In the genomic region with DNA sequence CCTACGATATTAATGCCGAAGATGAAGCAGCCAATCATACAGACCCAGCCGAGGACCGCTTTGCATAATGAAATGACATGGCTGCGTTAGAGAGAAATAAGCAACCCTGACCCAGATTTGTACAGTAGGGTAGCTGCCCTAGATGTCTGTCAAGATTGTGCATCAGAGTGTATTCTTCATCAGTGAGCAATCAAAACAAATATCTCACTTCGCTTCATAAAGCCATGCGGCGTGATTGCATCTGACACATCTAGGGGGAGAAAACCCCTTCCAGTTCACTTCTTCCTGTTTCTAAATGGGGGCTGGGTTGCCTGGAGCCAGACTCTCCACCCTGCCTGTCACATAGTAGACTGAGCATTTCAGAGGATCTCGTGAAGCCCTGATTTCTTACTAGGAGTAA, we compare ENCODE assay signal across 18 mouse cellular contexts. TPM values are rescaled to one million over a fixed set of nuclear protein-coding genes. Genes with fewer than 3 reads are reported as not detected.
A peak's percentile ranks its signal among the peaks of the same experiment; 100 is the strongest.
DNase-seq lines count a peak whose midpoint lies in the region; ATAC-seq and TF ChIP-seq lines count a peak whose summit lies in the region.
"Had no signal": no experiment of that assay in that cellular context is flagged by ENCODE, and none has a peak within 500 bp of the region (broad histone marks: within the 10 kb centered on the region; RNA-seq: fewer than 3 reads in every experiment).

No protein-coding gene starts in this region.

- H3K9me3 ChIP-seq in forebrain, embryonic 12.5 days: 0 out of 2 replicates have a peak, but pooled peaks cover 3% of the 10 kb centered on the region
- H3K9me3 ChIP-seq in forebrain, embryonic 10.5 days: peaks cover 6% of the 10 kb centered on the region
- no peaks in the 10 kb centered on the region for H3K9me3 ChIP-seq in forebrain, postnatal 0 days (ENCODE audit: low read length)
- no peaks in the 10 kb centered on the region for H3K9me3 ChIP-seq in neural tube, embryonic 15.5 days (replicated peaks)
- H3K9me3 ChIP-seq: embryonic facial prominence, embryonic 15.5 days; limb, embryonic 15.5 days had no signal

- no peaks in the 10 kb centered on the region for H3K27me3 ChIP-seq in forebrain, embryonic 12.5 days
- H3K27me3 ChIP-seq in forebrain, embryonic 10.5 days (ENCODE audit: poor library complexity, severe bottlenecking): no peaks in the 10 kb centered on the region
- H3K27me3 ChIP-seq in forebrain, postnatal 0 days (ENCODE audit: insufficient read depth, low read length): no peaks in the 10 kb centered on the region
- H3K27me3 ChIP-seq in neural tube, embryonic 15.5 days (replicated peaks): no peaks in the 10 kb centered on the region
- H3K27me3 ChIP-seq: embryonic facial prominence, embryonic 15.5 days; limb, embryonic 15.5 days; megakaryocyte, embryonic 14.5 days had no signal

- no peak overlapping the region for H3K4me3 ChIP-seq in forebrain, embryonic 12.5 days (replicated peaks)
- H3K4me3 ChIP-seq in forebrain, embryonic 10.5 days: no peak overlapping the region
- no peak overlapping the region for H3K4me3 ChIP-seq in forebrain, postnatal 0 days (ENCODE audit: low read depth, low read length)
- H3K4me3 ChIP-seq in neural tube, embryonic 15.5 days (replicated peaks): no peak overlapping the region
- H3K4me3 ChIP-seq: embryonic facial prominence, embryonic 15.5 days; limb, embryonic 15.5 days; megakaryocyte, embryonic 14.5 days; myocyte had no signal

- WGBS in forebrain, embryonic 12.5 days: 77% methylated on average over 9 of the region's 9 CpGs
- 91% methylated on average over 9 of the region's 9 CpGs for WGBS in forebrain, embryonic 10.5 days
- WGBS in forebrain, postnatal 0 days: 56% methylated on average over 9 of the region's 9 CpGs
- WGBS in neural tube, embryonic 15.5 days: 59% methylated on average over 9 of the region's 9 CpGs

- H3K27ac ChIP-seq in forebrain, embryonic 12.5 days: no peak overlapping the region
- no peak overlapping the region for H3K27ac ChIP-seq in forebrain, embryonic 10.5 days
- H3K27ac ChIP-seq in forebrain, postnatal 0 days (ENCODE audit: low read depth, low read length): no peak overlapping the region
- H3K27ac ChIP-seq in neural tube, embryonic 15.5 days (replicated peaks): no peak overlapping the region
- H3K27ac ChIP-seq: embryonic facial prominence, embryonic 15.5 days; limb, embryonic 15.5 days had no signal

- H3K4me2 ChIP-seq in forebrain, embryonic 12.5 days: no peak overlapping the region
- H3K4me2 ChIP-seq in forebrain, postnatal 0 days (ENCODE audit: low read depth): no peak overlapping the region
- H3K4me2 ChIP-seq in neural tube, embryonic 15.5 days: no peak overlapping the region
- H3K4me2 ChIP-seq: embryonic facial prominence, embryonic 15.5 days; limb, embryonic 15.5 days had no signal

- DNase-seq in forebrain, embryonic 10.5 days (ENCODE audit: extremely low spot score, low spot score): no peak
- peak; percentile 54 for DNase-seq in Muller cell, postnatal 12 days (ENCODE audit: inconsistent ontology term)
- peak; percentile 27 for DNase-seq in forebrain, postnatal 0 days
- no peak for DNase-seq in spleen, adult 12 weeks (ENCODE audit: low spot score)
- DNase-seq in right cerebral cortex, postnatal 10 days (ENCODE audit: low spot score in 2 of 2): no peak
- DNase-seq: adrenal gland, postnatal 10 days; cerebellum, adult 11-12 months; gastrocnemius, postnatal 10 days; kidney, adult 8-10 months; kidney, postnatal 36 days; lung, postnatal 14 days; thymus, postnatal 4 days had no signal

- TF ChIP-seq CTCF in forebrain, postnatal 0 days (IDR thresholded peaks at IDR 0.05; ENCODE audit: low read depth): 0 out of 2 replicates have a peak, but pooled peaks have one; percentile 5

- no peaks in the 10 kb centered on the region for H3K36me3 ChIP-seq in forebrain, embryonic 12.5 days (replicated peaks)
- H3K36me3 ChIP-seq in forebrain, embryonic 10.5 days (replicated peaks): no peaks in the 10 kb centered on the region
- no peaks in the 10 kb centered on the region for H3K36me3 ChIP-seq in forebrain, postnatal 0 days (ENCODE audit: insufficient read depth)
- no peaks in the 10 kb centered on the region for H3K36me3 ChIP-seq in neural tube, embryonic 15.5 days
- H3K36me3 ChIP-seq: embryonic facial prominence, embryonic 15.5 days; limb, embryonic 15.5 days had no signal

- no peak overlapping the region for H3K9ac ChIP-seq in forebrain, embryonic 12.5 days
- H3K9ac ChIP-seq in forebrain, postnatal 0 days: no peak overlapping the region
- H3K9ac ChIP-seq in neural tube, embryonic 15.5 days (replicated peaks): no peak overlapping the region
- H3K9ac ChIP-seq: embryonic facial prominence, embryonic 15.5 days; limb, embryonic 15.5 days had no signal

- peak; percentile 64 for ATAC-seq in forebrain, embryonic 12.5 days (ENCODE audit: low FRiP score)
- ATAC-seq in forebrain, postnatal 0 days: peak; percentile 59
- 0 out of 2 replicates have a peak, but pooled peaks have one; percentile 49 for ATAC-seq in neural tube, embryonic 15.5 days (ENCODE audit: low FRiP score)

- H3K4me1 ChIP-seq in forebrain, embryonic 12.5 days: no peaks in the 10 kb centered on the region
- no peaks in the 10 kb centered on the region for H3K4me1 ChIP-seq in forebrain, embryonic 10.5 days
- no peaks in the 10 kb centered on the region for H3K4me1 ChIP-seq in forebrain, postnatal 0 days (ENCODE audit: insufficient read depth)
- peaks cover 11% of the 10 kb centered on the region; the same call in 1 of the 2 replicates for H3K4me1 ChIP-seq in neural tube, embryonic 15.5 days
- H3K4me1 ChIP-seq: embryonic facial prominence, embryonic 15.5 days; limb, embryonic 15.5 days; megakaryocyte, embryonic 14.5 days had no signal

RNA-seq across cellular contexts. Expression of gene Rasgef1b, which starts 44.4 kb away (rescaled TPM):
- polyA plus RNA-seq in forebrain, embryonic 12.5 days (2016; fragmentation: Nextera tagmentation; extraction: Ambion mirVana): 36.6 and 36.9 TPM in 2 replicates
- 8.4 and 9.5 TPM in 2 replicates for polyA plus RNA-seq in forebrain, embryonic 10.5 days (2016; fragmentation: Nextera tagmentation; extraction: Ambion mirVana)
- total RNA-seq in forebrain, postnatal 0 days (2014; rRNA removed): 43.6 and 49.6 TPM in 2 replicates
- 32.3 and 51.0 TPM in 2 replicates for polyA plus RNA-seq in forebrain, postnatal 0 days (2015; fragmentation: Nextera tagmentation; extraction: Ambion mirVana)
- 48.6 and 53.9 TPM in 2 replicates for polyA plus RNA-seq in neural tube, embryonic 15.5 days (2015; fragmentation: Nextera tagmentation; extraction: Ambion mirVana)

Comparison
In these comparisons a context has a peak if more than half of its experiments do, and no peak if none do; other contexts are left out.
1. DNase-seq: peak in Muller cell, postnatal 12 days (single experiment) and forebrain, postnatal 0 days (single experiment); none in forebrain, embryonic 10.5 days (single experiment), spleen, adult 12 weeks (single experiment) and right cerebral cortex, postnatal 10 days (0 of 2).
2. Peak in every context shown above with its lines, with median percentiles within 50 percentile points of each other: ATAC-seq.